ENCODE assay signal across 15 mouse cellular contexts in genomic region chr1:63434052-63434451, GRCm38 (mm10).
"Had no signal": no experiment of that assay in that cellular context is flagged by ENCODE, and none has a peak within 500 bp of the region (broad histone marks: within the 10 kb centered on the region; RNA-seq: fewer than 3 reads in every experiment).

No protein-coding gene starts in this region.

- H3K36me3 ChIP-seq: intestine, embryonic 15.5 days; limb, embryonic 13.5 days; liver, embryonic 13.5 days; midbrain, embryonic 13.5 days; neural tube, embryonic 13.5 days had no signal

- H3K27ac ChIP-seq: intestine, embryonic 15.5 days; layer of hippocampus, adult 2 months; limb, embryonic 13.5 days; liver, embryonic 13.5 days; midbrain, embryonic 13.5 days; neural tube, embryonic 13.5 days had no signal

- H3K4me2 ChIP-seq: intestine, embryonic 15.5 days; limb, embryonic 13.5 days; liver, embryonic 13.5 days; midbrain, embryonic 13.5 days; neural tube, embryonic 13.5 days had no signal

- H3K4me1 ChIP-seq: intestine, embryonic 15.5 days; limb, embryonic 13.5 days; liver, embryonic 13.5 days; midbrain, embryonic 13.5 days; neural tube, embryonic 13.5 days had no signal

- H3K4me3 ChIP-seq: intestine, embryonic 15.5 days; layer of hippocampus, adult 2 months; limb, embryonic 13.5 days; liver, embryonic 13.5 days; midbrain, embryonic 13.5 days; neural tube, embryonic 13.5 days had no signal

- H3K9ac ChIP-seq: intestine, embryonic 15.5 days; limb, embryonic 13.5 days; liver, embryonic 13.5 days; midbrain, embryonic 13.5 days; neural tube, embryonic 13.5 days had no signal

- ATAC-seq: intestine, embryonic 15.5 days; midbrain, embryonic 13.5 days had no signal

- DNase-seq: kidney, adult 2 months; kidney, postnatal 4 days; left cerebral cortex, postnatal 4 days; liver, embryonic 13.5 days; lung, adult 18-20 months; lung, postnatal 10 days; retina, postnatal 1 day; right cerebral cortex, postnatal 4 days; spleen, adult 18-20 months; thymus, postnatal 36 days had no signal

- H3K27me3 ChIP-seq: intestine, embryonic 15.5 days; limb, embryonic 13.5 days; liver, embryonic 13.5 days; midbrain, embryonic 13.5 days; neural tube, embryonic 13.5 days had no signal

- H3K9me3 ChIP-seq: intestine, embryonic 15.5 days; limb, embryonic 13.5 days; liver, embryonic 13.5 days; midbrain, embryonic 13.5 days; neural tube, embryonic 13.5 days had no signal
